Mouse (Mus musculus) leukemia stem cell, adult 10-12 weeks (primary cell): ENCODE data around the gene Tmprss6. TPM values are rescaled to one million over a fixed set of nuclear protein-coding genes. Genes with fewer than 3 reads are reported as not detected.

Experiments used
- polyA plus RNA-seq: library from polyadenylated mRNA; stranded (reverse); fragments of >175 nt; gene quantifications from 2 replicates; pipeline ENCODE4 v1.2.3, GENCODE M21; 2012; ENCODE audit warnings: low replicate concordance

The Tmprss6 gene
- 0.07 TPM in 1 of 2 replicates, not detected in the other for polyA plus RNA-seq

GRCm38 (mm10) chr15:78468379-78468937 lies at the start of gene Tmprss6:
Gene Tmprss6 (minus strand): TSS chr15:78468634.

GRCm38 (mm10) chr15:78494968-78495406 lies 26.6 kb upstream of the Tmprss6 start, which contains the start of gene Il2rb:
Gene Il2rb (minus strand): TSS chr15:78495271.

GRCm38 (mm10) chr15:78428391-78429138 lies 39.9 kb downstream of the Tmprss6 start, which contains the start of gene Kctd17:
Gene Kctd17 (plus strand): TSS chr15:78428564.

GRCm38 (mm10) chr15:78406293-78406934 lies 62.0 kb downstream of the Tmprss6 start, which contains the start of gene Mpst:
Gene Mpst (plus strand): TSS chr15:78406416.

GRCm38 (mm10) chr15:78405517-78406211 lies 62.8 kb downstream of the Tmprss6 start, which contains the start of gene Tst:
Gene Tst (minus strand): TSS chr15:78405907.

GRCm38 (mm10) chr15:78395478-78395962 lies 72.9 kb downstream of the Tmprss6 start, which contains the start of gene Tex33:
Gene Tex33 (minus strand): TSS chr15:78395912.

Other genes with a start within 250 kb of the Tmprss6 start
- gene Ncf4, start 223.8 kb downstream of the Tmprss6 start, polyA plus RNA-seq = 9.5 and 9.8 TPM in 2 replicates
- 14.7 and 20.1 TPM in 2 replicates for gene Csf2rb2, start 162.9 kb downstream of the Tmprss6 start, polyA plus RNA-seq
- 26.4 and 33.1 TPM in 2 replicates for gene Csf2rb, start 142.9 kb downstream of the Tmprss6 start, polyA plus RNA-seq
- gene Tex33, start 72.7 kb downstream of the Tmprss6 start, polyA plus RNA-seq = not detected in 2 replicates
- 7.0 and 16.7 TPM in 2 replicates for gene Tst, start 62.7 kb downstream of the Tmprss6 start, polyA plus RNA-seq
- 126 and 374 TPM in 2 replicates for gene Mpst, start 62.2 kb downstream of the Tmprss6 start, polyA plus RNA-seq
- gene Kctd17, start 40.1 kb downstream of the Tmprss6 start, polyA plus RNA-seq = 71.1 and 80.6 TPM in 2 replicates
- 14.9 and 21.2 TPM in 2 replicates for gene Il2rb, start 26.6 kb upstream of the Tmprss6 start, polyA plus RNA-seq
- gene C1qtnf6, start 62.8 kb upstream of the Tmprss6 start, polyA plus RNA-seq = 0.86 and 2.7 TPM in 2 replicates
- not detected in 2 replicates for gene Sstr3, start 76.1 kb upstream of the Tmprss6 start, polyA plus RNA-seq
- gene Rac2, start 104.1 kb upstream of the Tmprss6 start, polyA plus RNA-seq = 69.9 and 406 TPM in 2 replicates
- 15.9 and 22.1 TPM in 2 replicates for gene Cyth4, start 128.4 kb upstream of the Tmprss6 start, polyA plus RNA-seq